Mouse (Mus musculus) hindbrain, postnatal 0 days (tissue): ENCODE measurements around the gene Fan1. TPM values are rescaled to one million over a fixed set of nuclear protein-coding genes. Genes with fewer than 3 reads are reported as not detected.

ENCODE experiments used
- ATAC-seq: fragments of 200-750 bp; cut with Nextera tagmentation; 2 replicates; pipeline ENCODE4 v1.8.0; 2017; ENCODE audit warnings: mild to moderate bottlenecking, moderate TSS enrichment, moderate library complexity
- DNase-seq: peaks from one replicate; pipeline ENCODE4 v3.0.0-alpha.2; 2015; ENCODE audit warnings: low spot score
- H3K27ac ChIP-seq: fragments of 300-500 bp; sonication (generic); 2 replicates; pipeline ENCODE4 v1.5.1; 2014; ENCODE audit warnings: mild to moderate bottlenecking
- H3K27me3 ChIP-seq: fragments of 300-500 bp; sonication (generic); 2 replicates; pipeline ENCODE4 v1.6.1; 2014; ENCODE audit warnings: low read length, mixed read lengths; ENCODE audit not compliant: insufficient read depth
- H3K36me3 ChIP-seq: fragments of 300-500 bp; sonication (generic); 2 replicates; pipeline ENCODE4 v1.6.1; 2014; ENCODE audit warnings: low read length, mixed read lengths; ENCODE audit not compliant: insufficient read depth
- H3K4me1 ChIP-seq: fragments of 300-500 bp; sonication (generic); 2 replicates; pipeline ENCODE4 v1.6.1; 2014; ENCODE audit warnings: antibody characterized with exemption, low read length, mixed read lengths; ENCODE audit not compliant: insufficient read depth
- H3K4me2 ChIP-seq: fragments of 300-500 bp; sonication (generic); 2 replicates; pipeline ENCODE4 v1.6.1; 2014; ENCODE audit warnings: low read depth, mild to moderate bottlenecking, low read length, moderate library complexity, mixed read lengths
- H3K4me3 ChIP-seq: fragments of 300-500 bp; sonication (generic); 2 replicates; pipeline ENCODE4 v1.5.1; 2014; ENCODE audit warnings: low read length
- H3K9ac ChIP-seq: fragments of 300-500 bp; sonication (generic); replicated peaks from 2 replicates; pipeline ENCODE4 v1.6.1; 2014; ENCODE audit warnings: mild to moderate bottlenecking, low read length, moderate library complexity, mixed read lengths
- H3K9me3 ChIP-seq: fragments of 300-500 bp; sonication (generic); 2 replicates; pipeline ENCODE4 v1.6.1; 2016; ENCODE audit warnings: low read length, mixed read lengths
- CTCF ChIP-seq: IDR thresholded peaks from 2 replicates; pipeline ENCODE4 v1.5.1; 2016; ENCODE audit warnings: antibody characterized with exemption, control low read depth, low read depth
- WGBS: fragments of 180-500 bp; shearing (Covaris S2); extraction: QIAGEN DNeasy Blood & Tissue Kit; methylation state at CpG from one replicate; pipeline ENCODE4 v1.1.7; 2014; 5-methylcytosine and 5-hydroxymethylcytosine counted together
- polyA plus RNA-seq: library from polyadenylated mRNA; unstranded; fragments of >200 nt; fragmentation: Nextera tagmentation; extraction: Ambion mirVana; gene quantifications from 2 replicates; pipeline ENCODE4 v1.2.1, GENCODE M21; 2015
- total RNA-seq: library from RNA; depleted of rRNA; stranded (reverse); fragments of >200 nt; gene quantifications from 2 replicates; pipeline ENCODE4 v1.2.3, GENCODE M21; 2014; rRNA removed

The Fan1 gene
- total and polyA plus RNA-seq, 2 experiments from 2014 or later, result 5.4 to 9.5 TPM

- 59% methylated on average over 5 of the region's 5 CpGs for WGBS
- Histone ChIP-seq H3K4me1 (no peaks in the 10 kb centered on the region), H3K9ac (no peak overlapping the region), H3K9me3 (no peaks in the 10 kb centered on the region), H3K4me3 (no peak overlapping the region), H3K27me3 (no peaks in the 10 kb centered on the region), H3K27ac (no peak overlapping the region), H3K36me3 (peaks cover 37% of the 10 kb centered on the region), H3K4me2 (no peak overlapping the region)
- no peak for TF ChIP-seq CTCF
- ATAC-seq (no peak), DNase-seq (no peak)
These were observed 52.8 kb downstream of the Fan1 start for GRCm38 (mm10) chr7:64321125-64321524.

DNA sequence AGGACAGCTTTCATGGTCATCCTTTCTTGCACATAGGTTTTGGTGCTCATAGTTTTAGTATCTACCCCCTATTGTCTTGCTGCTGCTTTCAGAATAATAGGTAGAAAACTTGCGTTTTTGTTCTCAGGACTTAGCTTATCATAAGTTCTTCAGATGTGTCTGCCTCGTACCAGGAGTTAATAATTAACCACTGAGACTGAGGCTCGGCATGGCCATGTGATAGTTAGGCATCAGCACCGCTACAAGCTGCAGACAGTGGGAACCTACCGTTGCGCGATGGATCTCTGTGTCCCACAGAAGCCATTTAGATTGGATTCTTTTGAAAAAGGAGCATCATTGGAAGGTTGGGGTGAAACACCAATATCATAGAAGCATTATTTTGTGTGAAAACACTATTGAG is 61.1 kb downstream of the Fan1 start:
- no peaks in the 10 kb centered on the region for H3K4me1 ChIP-seq
- no peak for TF ChIP-seq CTCF
- H3K4me2 ChIP-seq, result no peak overlapping the region
- no peaks in the 10 kb centered on the region for H3K27me3 ChIP-seq
- no peak for DNase-seq
- no peak overlapping the region for H3K4me3 ChIP-seq
- H3K36me3 ChIP-seq, result peaks cover 21% of the 10 kb centered on the region; the same call in 1 of the 2 replicates
- no peak overlapping the region for H3K27ac ChIP-seq
- ATAC-seq, result no peak
- no peak overlapping the region for H3K9ac ChIP-seq
- H3K9me3 ChIP-seq, result no peaks in the 10 kb centered on the region
- 91% methylated on average over 7 of the region's 7 CpGs for WGBS

GRCm38 (mm10) chr7:64310756-64311155 is 63.1 kb downstream of the Fan1 start:
- no peaks in the 10 kb centered on the region for H3K4me1 ChIP-seq
- H3K36me3 ChIP-seq, result peaks cover 8% of the 10 kb centered on the region; the same call in 1 of the 2 replicates
- H3K9me3 ChIP-seq, result no peaks in the 10 kb centered on the region
- no peak overlapping the region for H3K4me3 ChIP-seq
- H3K9ac ChIP-seq, result no peak overlapping the region
- TF ChIP-seq CTCF, result no peak
- ATAC-seq (no peak), DNase-seq (peak; percentile 37)
- 58% methylated on average over 2 of the region's 2 CpGs for WGBS
- H3K27me3 ChIP-seq, result no peaks in the 10 kb centered on the region
- peak overlapping the region; percentile 41; the same call in 1 of the 2 replicates for H3K27ac ChIP-seq
- no peak overlapping the region for H3K4me2 ChIP-seq

GRCm38 (mm10) chr7:64310241-64310640 is 63.7 kb downstream of the Fan1 start:
- Histone ChIP-seq H3K9me3 (no peaks in the 10 kb centered on the region), H3K4me3 (no peak overlapping the region), H3K27ac (peak overlapping the region; percentile 41), H3K4me1 (no peaks in the 10 kb centered on the region), H3K9ac (no peak overlapping the region), H3K36me3 (peaks cover 7% of the 10 kb centered on the region; the same call in 1 of the 2 replicates), H3K27me3 (no peaks in the 10 kb centered on the region), H3K4me2 (no peak overlapping the region)
- WGBS, result 61% methylated on average over 7 of the region's 7 CpGs
- ATAC-seq (no peak), DNase-seq (peak; percentile 28)
- TF ChIP-seq CTCF, result no peak

Other genes with a start within 250 kb of the Fan1 start
- gene Trpm1, start 220.3 kb downstream of the Fan1 start, total RNA-seq, result 0.16 TPM in 1 of 2 replicates, not detected in the other
- gene Trpm1, start 220.3 kb downstream of the Fan1 start, polyA plus RNA-seq, result 0.26 and 0.33 TPM in 2 replicates
- 11.7 and 14.5 TPM in 2 replicates for gene Mtmr10, start 86.4 kb downstream of the Fan1 start, total RNA-seq
- gene Mtmr10, start 86.4 kb downstream of the Fan1 start, polyA plus RNA-seq, result 9.5 and 10.5 TPM in 2 replicates
- gene Mphosph10, start 18.2 kb upstream of the Fan1 start, total RNA-seq, result 6.0 and 6.4 TPM in 2 replicates
- gene Mphosph10, start 18.2 kb upstream of the Fan1 start, polyA plus RNA-seq, result 20.5 and 22.5 TPM in 2 replicates
- 12.9 and 27.0 TPM in 2 replicates for gene Mcee, start 18.5 kb upstream of the Fan1 start, total RNA-seq
- 62.5 and 69.8 TPM in 2 replicates for gene Mcee, start 18.5 kb upstream of the Fan1 start, polyA plus RNA-seq
- gene Apba2, start 127.6 kb upstream of the Fan1 start, total RNA-seq, result 474 and 567 TPM in 2 replicates
- gene Apba2, start 127.6 kb upstream of the Fan1 start, polyA plus RNA-seq, result 180 and 181 TPM in 2 replicates